Mouse (Mus musculus) neural tube, embryonic 11.5 days (tissue): ENCODE data around the gene Chst12. TPM values are rescaled to one million over a fixed set of nuclear protein-coding genes. Genes with fewer than 3 reads are reported as not detected.

Experiments
- ATAC-seq: fragments of 200-750 bp; cut with Nextera tagmentation; 2 replicates; pipeline ENCODE4 v1.8.0; 2017; ENCODE audit warnings: moderate number of reproducible peaks, mild to moderate bottlenecking, moderate TSS enrichment, moderate library complexity; ENCODE audit not compliant: insufficient read depth, low FRiP score, low TSS enrichment
- DNase-seq: peaks from one replicate; pipeline ENCODE4 v3.0.0-alpha.2; 2015; ENCODE audit warnings: low spot score
- H3K27ac ChIP-seq: fragments of 300-500 bp; sonication (generic); 2 replicates; pipeline ENCODE4 v1.5.1; 2014; ENCODE audit warnings: low read depth, mild to moderate bottlenecking, low read length
- H3K27me3 ChIP-seq: fragments of 300-500 bp; sonication (generic); 2 replicates; pipeline ENCODE4 v1.6.1; 2014; ENCODE audit warnings: mild to moderate bottlenecking, low read length, mixed read lengths; ENCODE audit not compliant: control insufficient read depth, insufficient read depth
- H3K36me3 ChIP-seq: fragments of 300-500 bp; sonication (generic); 2 replicates; pipeline ENCODE4 v1.6.1; 2014; ENCODE audit warnings: mild to moderate bottlenecking, low read length, moderate library complexity, mixed read lengths; ENCODE audit not compliant: control insufficient read depth, insufficient read depth
- H3K4me1 ChIP-seq: fragments of 300-500 bp; sonication (generic); 2 replicates; pipeline ENCODE4 v1.6.1; 2014; ENCODE audit warnings: low read length, mixed read lengths; ENCODE audit not compliant: control insufficient read depth, insufficient read depth
- H3K4me2 ChIP-seq: fragments of 300-500 bp; sonication (generic); 2 replicates; pipeline ENCODE4 v1.6.1; 2014; ENCODE audit warnings: low read depth, mild to moderate bottlenecking, moderate library complexity
- H3K4me3 ChIP-seq: fragments of 300-500 bp; sonication (generic); 2 replicates; pipeline ENCODE4 v1.5.1; 2014; ENCODE audit warnings: low read depth, low read length
- H3K9ac ChIP-seq: fragments of 300-500 bp; sonication (generic); 2 replicates; pipeline ENCODE4 v1.6.1; 2014; ENCODE audit warnings: mild to moderate bottlenecking, low read length
- H3K9me3 ChIP-seq: fragments of 300-500 bp; sonication (generic); 2 replicates; pipeline ENCODE4 v1.6.1; 2016; ENCODE audit warnings: low read length; ENCODE audit not compliant: control insufficient read depth
- WGBS: fragments of 180-500 bp; shearing (Covaris S2); extraction: QIAGEN DNeasy Blood & Tissue Kit; methylation state at CpG from one replicate; pipeline ENCODE4 v1.1.7; 2014; 5-methylcytosine and 5-hydroxymethylcytosine counted together
- polyA plus RNA-seq: library from polyadenylated mRNA; unstranded; fragments of >200 nt; fragmentation: Nextera tagmentation; extraction: Ambion mirVana; gene quantifications from 2 replicates; pipeline ENCODE4 v1.2.1, GENCODE M21; 2014

Chst12 gene
- polyA plus RNA-seq, 1 experiment from 2014 or later, result 15.5 TPM

GRCm38 (mm10) chr5:140571673-140572072 lies 66.3 kb downstream of the Chst12 start:
- no peak overlapping the region; the same call in 1 of the 2 replicates for H3K27ac ChIP-seq
- H3K9me3 ChIP-seq, result no peaks in the 10 kb centered on the region
- no peak for ATAC-seq

GRCm38 (mm10) chr5:140572611-140573010 lies 67.3 kb downstream of the Chst12 start:
- H3K4me1 ChIP-seq, result peaks cover 3% of the 10 kb centered on the region
- no peaks in the 10 kb centered on the region for H3K9me3 ChIP-seq
- 76% methylated on average over 6 of the region's 6 CpGs for WGBS
- DNase-seq (no peak), ATAC-seq (no peak)
- no peak overlapping the region for H3K27ac ChIP-seq
- no peak overlapping the region for H3K4me2 ChIP-seq
- no peaks in the 10 kb centered on the region for H3K36me3 ChIP-seq
- no peak overlapping the region for H3K9ac ChIP-seq
- H3K4me3 ChIP-seq, result no peak overlapping the region
- no peaks in the 10 kb centered on the region for H3K27me3 ChIP-seq

More at GRCm38 (mm10) chr5:140571673-140572072, 66.3 kb downstream of the Chst12 start:
- 72% methylated on average over 9 of the region's 10 CpGs for WGBS
- Histone ChIP-seq H3K4me2 (no peak overlapping the region), H3K4me3 (no peak overlapping the region), H3K36me3 (no peaks in the 10 kb centered on the region), H3K4me1 (peaks cover 3% of the 10 kb centered on the region), H3K27me3 (no peaks in the 10 kb centered on the region), H3K9ac (no peak overlapping the region)
- no peak for DNase-seq

Other genes with a start within 250 kb of the Chst12 start
- 48.5 and 51.9 TPM in 2 replicates for gene Mad1l1, start 184.0 kb upstream of the Chst12 start, polyA plus RNA-seq
- gene Nudt1, start 183.9 kb upstream of the Chst12 start, polyA plus RNA-seq, result 47.1 and 50.9 TPM in 2 replicates
- gene Mrm2, start 173.7 kb upstream of the Chst12 start, polyA plus RNA-seq, result 19.2 and 20.1 TPM in 2 replicates
- gene Snx8, start 116.3 kb upstream of the Chst12 start, polyA plus RNA-seq, result 8.4 and 10.0 TPM in 2 replicates
- 195 and 198 TPM in 2 replicates for gene Eif3b, start 86.2 kb upstream of the Chst12 start, polyA plus RNA-seq
- gene Gm4869, start 59.9 kb upstream of the Chst12 start, polyA plus RNA-seq, result not detected in 2 replicates
- gene Grifin, start 59.5 kb downstream of the Chst12 start, polyA plus RNA-seq, result not detected in 2 replicates
- gene Lfng, start 101.8 kb downstream of the Chst12 start, polyA plus RNA-seq, result 35.4 and 37.5 TPM in 2 replicates
- gene Ttyh3, start 143.5 kb downstream of the Chst12 start, polyA plus RNA-seq, result 61.0 and 65.0 TPM in 2 replicates
- gene Iqce, start 196.8 kb downstream of the Chst12 start, polyA plus RNA-seq, result 18.3 and 18.4 TPM in 2 replicates
- gene Brat1, start 199.5 kb downstream of the Chst12 start, polyA plus RNA-seq, result 15.1 and 15.9 TPM in 2 replicates
- gene Amz1, start 218.6 kb downstream of the Chst12 start, polyA plus RNA-seq, result 0.38 and 0.69 TPM in 2 replicates